Mouse (Mus musculus) lung, postnatal 25 days (tissue): ENCODE data around the gene Cog4.
A peak's percentile ranks its signal among the peaks of the same experiment; 100 is the strongest.
"Not testable (repeated sequence)": the region's sequence is repeated elsewhere in the genome, so short reads cannot be mapped to it uniquely, and the experiment has no call there.

Experiments used
- DNase-seq: peaks from one replicate; pipeline ENCODE4 v3.0.0; 2022; ENCODE audit warnings: low spot score

Cog4 gene

DNA sequence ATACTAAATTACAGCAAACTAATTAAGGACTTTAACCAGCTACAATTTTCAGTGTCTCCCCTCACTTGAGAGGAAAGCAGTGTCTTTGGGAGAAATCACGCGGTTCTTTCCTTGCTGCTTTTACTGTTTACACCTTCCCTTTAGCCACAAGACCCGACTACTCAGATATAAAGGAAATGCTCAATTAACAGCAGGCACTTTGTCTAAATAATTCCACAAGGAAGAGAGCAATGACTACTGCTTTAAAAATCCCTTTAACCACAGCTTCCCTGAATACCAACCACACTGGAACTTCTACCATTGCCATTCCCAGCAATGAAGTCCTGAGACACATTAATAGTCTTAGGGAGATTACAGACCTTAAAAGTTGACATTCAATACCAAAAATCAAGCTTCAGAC, 17.9 kb upstream of the Cog4 start:
- DNase-seq: no peak

DNA sequence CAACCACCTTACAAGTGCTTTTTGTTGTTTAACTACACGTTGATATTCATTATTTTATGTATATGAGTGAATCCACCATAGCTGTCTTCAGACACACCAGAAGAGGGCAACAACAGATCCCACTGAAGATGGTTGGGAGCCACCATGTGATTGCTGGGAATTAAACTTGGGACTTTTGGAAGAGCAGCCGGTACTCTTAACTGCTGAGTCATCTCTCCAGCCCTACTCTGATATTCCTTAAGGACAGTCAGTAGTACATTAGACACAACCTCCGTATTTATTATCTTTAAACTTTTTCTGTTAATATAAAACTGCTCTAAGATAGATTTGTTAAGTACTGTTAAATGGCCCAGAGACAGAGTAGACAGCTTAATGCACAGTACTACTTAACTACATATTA, 14.4 kb upstream of the Cog4 start:
- no peak for DNase-seq

DNA sequence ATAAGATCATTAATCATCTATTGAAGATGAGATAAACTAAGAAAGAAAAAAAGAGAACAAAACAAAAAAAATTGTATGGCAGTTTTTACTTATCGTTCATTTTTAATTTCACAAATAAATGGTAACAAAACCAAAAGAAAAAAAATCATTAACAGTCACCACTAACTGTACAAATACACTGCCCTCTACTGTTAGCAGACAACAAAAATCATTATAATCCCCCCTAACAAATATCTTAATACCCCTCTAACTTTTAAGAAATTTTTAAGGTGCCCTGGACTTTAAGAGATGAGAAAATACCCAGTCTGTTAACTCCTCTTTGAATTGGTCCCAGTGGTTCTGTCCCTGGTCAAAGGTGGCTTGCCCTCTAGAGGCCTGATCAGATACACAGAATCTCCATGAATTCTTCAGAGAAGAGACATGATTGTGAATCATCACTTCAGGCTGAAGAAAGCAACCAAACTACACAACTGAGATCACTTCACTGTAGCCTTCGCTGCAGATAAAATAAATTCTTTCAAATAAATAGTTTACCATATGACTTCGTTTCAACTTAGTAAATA, 4.3 kb upstream of the Cog4 start:
- no peak for DNase-seq

DNA sequence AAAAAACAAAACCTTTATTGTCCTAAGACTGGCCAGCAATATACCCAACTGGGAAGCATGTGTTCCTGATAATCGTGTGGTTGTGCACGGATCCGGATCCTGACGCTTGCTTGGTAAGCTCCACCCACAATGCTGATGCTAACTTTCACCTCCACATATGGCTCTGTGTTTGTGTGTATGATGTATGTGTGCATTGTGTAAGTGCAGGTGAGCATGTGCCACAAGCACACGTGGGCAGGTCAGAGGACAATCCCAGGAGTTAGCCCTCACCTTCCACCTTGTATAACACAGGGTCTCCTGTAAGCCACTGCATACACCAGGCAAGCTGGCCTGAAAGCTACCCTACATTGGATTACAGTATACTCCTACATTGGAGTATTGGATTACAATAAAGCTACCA, 3.2 kb upstream of the Cog4 start:
- no peak for DNase-seq

DNA sequence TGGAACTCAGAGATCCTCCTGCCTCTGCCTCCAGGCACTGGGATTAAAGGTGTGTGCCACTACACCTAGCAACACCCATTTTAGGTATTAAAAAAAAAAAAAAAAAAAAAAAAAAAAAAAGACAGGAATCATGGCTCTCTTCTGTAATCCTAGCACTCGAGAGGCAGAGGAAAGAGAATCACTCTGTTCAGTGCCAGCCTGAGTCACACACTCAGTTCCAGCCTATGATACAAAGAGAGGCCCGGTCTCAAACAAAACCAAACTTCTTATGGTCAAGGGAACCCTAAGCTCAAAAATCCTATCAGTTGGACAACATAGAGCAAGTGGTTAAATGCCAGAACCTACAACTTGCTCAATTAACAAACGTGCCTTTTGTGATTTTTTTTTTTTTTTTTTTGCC, 1.5 kb upstream of the Cog4 start:
- DNase-seq: no peak

DNA sequence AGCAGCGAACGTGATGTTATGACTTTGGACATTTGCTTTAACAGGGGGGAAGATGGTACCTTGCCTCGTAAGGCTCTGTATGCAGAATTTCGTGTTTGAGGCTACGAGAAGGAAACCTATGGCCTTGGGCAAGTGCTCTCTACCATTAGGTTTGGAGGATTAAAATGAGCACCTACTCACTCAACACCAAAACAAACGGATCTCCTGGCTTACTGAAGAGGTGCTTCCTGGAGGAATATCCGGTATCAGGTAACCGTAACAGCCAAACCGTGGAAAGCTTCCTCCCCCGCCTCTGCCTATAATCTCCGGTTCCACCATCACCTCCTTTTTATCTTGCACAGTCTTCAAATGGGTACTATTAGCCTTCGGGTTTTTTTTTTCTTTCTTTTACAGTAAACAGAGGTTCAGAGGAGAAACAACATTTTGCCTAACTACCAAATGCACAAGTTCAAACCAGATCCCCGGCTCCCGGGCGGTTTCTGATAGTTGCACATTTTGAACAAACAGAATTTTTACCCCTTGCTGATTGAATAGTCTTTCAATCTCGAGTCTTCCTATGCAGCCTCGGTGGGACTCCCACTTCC, 487 bp upstream of the Cog4 start:
- no peak for DNase-seq

DNA sequence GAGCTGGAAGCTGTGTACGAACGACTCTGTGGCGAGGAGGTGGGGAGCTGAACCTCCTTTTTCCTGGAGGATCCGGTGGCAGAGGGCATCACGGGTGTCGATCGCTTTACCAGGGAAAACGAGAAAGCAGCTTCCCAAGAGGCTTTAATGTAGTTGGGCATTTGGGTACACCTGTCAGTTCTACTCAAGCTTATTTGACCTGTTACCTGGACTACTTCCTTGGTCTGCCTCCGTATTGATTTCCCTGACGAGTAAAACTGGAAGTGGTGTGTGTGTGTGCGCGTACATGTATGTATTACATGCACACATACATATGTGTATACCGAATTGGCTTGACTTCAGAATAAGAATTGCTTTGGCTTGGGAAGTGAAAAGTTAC, 760 bp downstream of the Cog4 start:
- DNase-seq: no peak

DNA sequence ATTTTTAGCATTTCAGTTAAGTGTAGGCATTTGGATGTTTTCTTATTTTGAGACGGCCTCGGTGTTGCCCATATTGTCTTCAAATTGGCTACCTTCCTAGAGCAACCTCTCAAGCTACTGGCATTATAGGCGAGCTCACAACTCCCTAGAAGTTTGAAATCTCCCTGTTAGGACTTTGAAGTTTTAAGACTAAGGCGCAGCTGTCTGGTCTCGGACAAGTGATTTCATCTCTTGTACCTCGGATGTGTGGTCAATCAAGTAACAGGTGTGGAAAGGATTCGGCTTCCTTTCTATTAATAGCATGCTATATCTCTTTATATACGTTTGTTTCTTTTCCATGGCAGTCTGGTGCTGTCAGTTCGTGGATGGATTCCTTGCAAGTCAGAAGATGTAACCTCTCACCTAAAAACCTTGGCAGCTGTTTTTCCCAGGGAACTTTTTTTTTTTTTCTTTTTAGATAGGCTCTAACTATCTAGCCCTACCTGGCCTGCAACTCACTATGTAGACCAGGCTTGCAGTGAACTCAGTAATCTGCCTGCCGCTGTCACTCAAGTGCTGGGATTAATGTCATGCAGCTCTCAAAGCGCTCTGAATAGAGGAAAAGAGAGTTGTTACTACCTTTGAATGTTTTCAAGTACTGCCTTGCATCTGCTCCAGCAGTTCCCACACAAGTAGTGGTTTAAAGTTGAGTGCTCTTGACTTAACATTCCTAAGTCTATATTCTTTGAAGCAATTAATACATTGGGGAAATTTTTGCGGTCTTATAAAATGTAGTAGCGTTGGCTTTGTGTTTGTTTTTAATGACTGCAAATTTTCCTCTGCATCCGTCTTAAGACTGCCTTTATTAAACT, 1.5 kb downstream of the Cog4 start:
- DNase-seq: peak; percentile 41

DNA sequence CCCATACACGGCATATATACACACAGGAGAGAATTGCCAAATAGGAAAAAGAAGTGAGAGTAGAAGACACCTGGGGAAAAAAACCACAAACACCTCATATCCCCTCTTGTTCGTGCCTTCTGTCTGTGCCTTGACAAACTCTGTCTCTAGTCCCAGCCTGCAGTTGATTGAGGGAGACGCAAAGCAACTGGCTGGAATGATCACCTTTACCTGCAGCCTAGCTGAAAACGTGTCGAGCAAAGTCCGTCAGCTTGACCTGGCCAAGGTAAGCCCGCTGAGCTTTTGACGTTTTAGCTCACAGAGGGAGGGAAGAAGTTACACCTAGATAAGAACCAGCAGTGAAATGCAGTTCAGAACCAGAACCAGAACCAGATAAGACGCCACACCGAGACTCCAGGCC, 4.8 kb downstream of the Cog4 start:
- no peak for DNase-seq

DNA sequence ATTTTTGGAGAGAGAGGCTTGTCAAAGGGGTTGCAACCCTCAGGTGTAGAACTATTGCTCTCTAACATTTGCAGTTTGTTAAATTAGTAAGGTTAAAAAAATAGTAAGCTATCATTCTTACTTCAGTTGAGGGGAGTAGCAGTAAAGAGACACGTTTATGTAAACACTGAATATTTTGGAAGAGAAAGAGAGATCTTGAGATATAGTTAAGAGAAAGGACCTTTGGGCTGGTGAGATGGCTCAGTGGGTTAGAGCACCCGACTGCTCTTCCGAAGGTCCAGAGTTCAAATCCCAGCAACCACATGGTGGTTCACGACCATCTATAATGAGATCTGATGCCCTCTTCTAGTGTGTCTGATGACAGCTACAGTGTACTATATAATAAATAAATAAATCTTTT, 9.7 kb downstream of the Cog4 start:
- DNase-seq: not testable (repeated sequence)

DNA sequence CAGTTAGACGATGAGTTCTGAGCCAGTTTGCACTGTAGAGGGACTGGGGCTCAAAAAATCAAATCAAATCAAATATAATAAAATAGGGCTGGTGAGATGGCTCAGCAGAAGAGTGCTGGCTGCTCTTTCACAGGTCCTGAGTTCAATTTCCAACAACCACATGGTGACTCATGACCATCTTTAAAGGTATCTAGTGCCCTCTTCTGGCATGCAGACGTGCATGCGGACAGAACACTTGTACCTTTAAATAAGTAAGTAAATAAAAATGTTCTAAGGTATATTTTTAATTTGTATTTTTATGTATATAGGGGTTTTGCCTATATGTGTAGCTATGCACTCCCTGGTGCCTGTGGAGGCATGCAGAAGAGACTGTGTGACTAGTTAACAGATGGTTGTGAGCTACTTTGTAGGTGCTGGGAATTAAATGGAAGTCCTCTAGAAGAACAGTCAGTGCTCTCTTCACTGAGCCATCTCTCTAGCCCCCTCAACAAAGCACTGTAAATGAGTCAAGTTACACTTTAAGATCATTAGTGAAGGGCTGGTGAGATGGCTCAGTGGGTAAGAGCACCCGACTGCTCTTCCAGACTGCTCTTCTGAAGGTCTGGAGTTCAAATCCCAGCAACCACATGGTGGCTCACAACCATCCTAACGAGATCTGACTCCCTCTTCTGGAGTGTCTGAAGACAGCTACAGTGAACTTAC, 10.5 kb downstream of the Cog4 start:
- DNase-seq: no peak

DNA sequence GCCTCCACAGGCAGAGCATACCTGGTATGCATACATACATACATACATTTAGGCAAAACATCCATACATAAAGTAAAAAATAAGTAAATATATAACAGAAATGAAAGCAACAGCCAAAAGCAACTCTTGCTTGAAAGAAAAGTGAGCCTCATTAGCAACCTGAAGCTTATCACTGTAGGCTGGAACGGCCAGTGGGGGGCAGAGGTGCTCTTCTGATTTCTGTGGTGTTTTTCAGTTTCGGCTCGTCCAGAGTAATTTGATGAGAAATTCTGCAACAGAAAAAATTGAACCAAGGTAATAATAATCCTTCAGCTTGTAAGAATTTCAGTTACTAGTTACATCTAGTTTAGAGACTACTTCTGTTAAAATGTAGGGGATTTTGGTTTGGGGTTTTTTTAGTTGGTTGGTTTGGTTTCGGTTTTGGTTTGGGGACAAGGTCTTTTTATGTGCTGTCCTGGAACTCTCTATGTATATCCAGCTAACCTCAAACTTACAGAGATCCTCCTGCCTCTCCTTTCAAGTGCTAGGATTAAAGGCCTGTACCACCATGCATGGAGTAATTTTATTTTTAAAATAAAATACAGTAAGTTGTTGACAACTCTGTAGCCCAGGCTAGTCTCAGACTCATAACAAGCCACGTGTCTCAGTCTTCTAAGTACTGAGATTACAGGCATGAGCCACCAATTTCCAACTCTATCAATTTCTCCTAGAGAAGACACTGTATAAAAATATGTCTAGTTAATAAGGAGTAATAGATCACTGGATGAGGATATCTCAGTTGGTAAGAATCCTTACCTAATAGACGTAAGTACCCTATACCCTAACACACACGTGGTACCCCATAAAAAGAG, 13.5 kb downstream of the Cog4 start:
- no peak for DNase-seq

DNA sequence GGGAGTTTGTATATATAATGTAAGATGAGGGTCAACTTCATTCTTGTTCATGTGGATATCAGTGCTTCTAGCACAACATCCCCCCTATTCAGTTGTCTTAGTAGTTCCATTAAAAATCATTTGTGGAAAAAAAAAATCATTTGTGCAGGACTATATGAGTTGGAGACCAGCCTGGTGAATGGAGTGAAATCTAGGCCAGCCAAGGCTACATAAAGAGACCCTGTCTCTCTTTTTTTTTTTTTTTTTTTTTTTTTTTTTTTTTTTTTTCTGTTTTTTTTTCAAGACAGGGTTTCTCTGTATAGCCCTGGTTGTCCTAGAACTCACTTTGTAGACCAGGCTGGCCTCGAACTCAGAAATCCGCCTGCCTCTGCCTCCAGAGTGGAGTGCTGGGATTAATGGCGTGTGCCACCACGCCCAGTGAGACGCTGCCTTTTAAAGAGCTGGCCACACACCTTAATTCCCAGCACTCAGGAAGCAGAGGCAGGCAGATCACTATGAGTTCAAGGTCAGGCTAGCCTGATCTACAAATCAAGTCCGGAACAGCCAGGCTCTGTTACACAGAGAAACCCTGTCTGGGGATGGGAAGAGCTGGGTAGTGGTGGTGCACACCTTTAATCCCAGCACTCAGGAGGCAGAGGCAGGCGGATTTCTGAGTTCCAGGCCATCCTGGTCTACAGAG, 15.1 kb downstream of the Cog4 start:
- not testable (repeated sequence) for DNase-seq

DNA sequence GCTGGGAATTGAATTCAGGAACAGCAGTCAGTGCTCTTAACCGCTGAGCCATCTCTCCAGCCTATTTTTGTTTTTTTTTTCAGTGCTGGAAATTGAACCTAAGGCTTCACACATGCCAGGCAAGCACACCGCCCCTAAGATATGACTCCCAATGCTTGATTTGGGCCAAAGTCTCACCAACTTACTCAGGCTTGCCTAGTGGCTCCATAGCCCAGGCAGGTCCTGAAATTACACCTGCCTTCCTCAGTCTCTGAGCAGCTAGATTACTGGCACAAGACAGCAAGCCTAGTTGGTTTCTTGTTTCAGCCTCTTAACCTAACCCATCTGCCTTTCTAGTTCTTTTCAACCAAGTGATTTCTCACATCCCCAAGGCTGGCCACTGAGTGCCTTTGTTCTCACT, 24.1 kb downstream of the Cog4 start:
- DNase-seq: no peak

DNA sequence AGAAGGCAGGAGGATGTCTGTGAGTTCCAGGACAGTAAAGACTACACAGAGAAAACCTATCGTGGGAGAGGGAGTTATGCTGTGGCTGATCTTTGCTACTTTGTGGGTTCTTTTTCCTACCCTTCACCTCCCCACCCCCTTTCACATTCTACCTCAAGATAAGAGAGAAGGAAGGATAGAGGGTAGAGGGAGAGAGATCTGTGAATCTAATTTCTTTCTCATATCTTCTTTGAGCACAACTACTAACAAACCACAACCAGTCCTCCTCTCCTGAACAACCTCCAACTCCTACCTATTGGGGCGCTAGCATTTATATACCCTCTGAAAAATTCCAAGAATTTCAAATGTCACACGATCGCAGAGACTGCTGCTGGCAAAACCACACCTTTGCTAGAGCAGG, 31.5 kb downstream of the Cog4 start:
- no peak for DNase-seq

DNA sequence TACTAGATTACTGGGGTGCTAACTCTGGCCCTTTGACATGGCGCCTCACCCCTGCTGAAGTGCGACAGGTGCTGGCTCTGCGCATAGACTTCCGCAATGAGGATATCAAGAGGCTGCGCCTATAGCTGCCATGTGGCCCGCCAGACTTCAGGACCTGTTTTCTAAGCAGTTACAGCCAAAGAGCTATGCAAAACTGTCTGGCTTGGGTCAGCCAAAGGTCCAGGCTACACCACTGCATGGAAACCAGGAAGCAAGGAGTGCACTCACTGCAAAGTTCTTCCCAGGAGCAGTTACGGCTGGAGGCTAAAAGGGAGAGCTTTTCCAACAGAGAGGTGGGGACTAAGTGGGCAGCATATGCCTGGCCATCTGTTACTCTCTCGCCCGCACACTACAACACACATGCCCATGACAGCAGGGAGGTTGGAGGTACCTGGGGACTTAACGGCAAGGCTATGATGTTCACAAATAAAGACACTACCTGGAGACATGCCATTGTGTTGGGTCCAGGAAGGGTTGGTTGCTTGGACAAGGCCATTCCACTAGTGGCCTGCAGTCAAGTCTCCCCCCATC, 35.4 kb downstream of the Cog4 start:
- no peak for DNase-seq

DNA sequence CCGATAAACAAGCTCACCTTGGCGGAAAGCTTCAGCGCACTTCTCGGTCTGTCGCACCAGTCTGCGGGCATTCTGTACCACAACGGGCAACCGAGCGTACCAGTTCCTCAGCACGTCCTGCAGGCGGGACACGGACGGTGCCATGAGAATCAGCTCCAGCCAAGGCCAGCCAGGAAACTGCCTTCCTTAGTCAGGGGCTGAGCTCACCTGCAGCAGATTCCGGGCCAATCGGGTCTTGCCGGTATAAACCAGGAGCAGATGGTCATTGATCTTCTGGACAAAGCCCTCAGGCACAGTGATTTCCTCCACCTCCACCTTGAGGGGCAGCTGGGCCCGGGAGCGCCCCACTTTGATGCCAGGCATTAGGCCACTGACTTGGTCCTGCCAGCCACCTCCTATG, 37.4 kb downstream of the Cog4 start:
- no peak for DNase-seq

DNA sequence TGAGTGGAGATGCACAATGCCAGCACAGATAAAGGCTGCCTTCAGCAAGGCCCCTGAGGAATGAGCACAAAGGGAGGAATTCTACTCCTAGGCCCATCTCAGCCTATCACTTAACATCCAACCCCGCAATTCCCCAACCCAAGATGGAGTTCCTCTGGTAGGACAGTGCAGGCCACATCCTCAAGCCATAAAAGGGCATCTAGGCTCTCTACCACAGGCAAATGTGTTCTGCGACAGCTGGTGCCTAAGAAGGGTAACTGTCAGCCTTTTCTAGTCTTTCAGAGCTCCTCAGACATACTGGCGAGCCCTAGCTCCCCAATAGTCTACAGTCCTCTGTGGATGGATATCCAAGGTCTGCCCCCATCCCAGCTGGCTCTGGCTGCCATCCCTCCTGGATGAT, 40.2 kb downstream of the Cog4 start:
- no peak for DNase-seq

DNA sequence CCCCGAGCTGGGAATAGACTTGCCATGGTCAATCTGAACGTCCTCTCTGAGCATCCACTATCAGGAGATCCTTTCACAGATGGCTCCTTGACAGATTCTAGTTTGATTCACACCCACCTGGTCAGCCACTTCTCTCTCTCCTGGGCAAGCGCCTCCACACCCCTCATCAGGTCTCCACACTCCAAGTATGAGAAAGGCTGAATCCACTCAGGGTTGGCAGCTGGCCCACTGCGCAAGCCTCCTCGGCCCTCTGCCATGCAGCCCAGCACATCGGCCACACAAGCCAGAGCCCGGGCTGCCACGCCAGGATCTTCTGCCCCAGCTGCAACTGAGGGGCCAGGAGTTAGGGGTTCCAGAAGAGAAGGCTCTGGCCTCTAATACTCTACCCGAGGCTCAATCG, 41.2 kb downstream of the Cog4 start:
- DNase-seq: no peak

DNA sequence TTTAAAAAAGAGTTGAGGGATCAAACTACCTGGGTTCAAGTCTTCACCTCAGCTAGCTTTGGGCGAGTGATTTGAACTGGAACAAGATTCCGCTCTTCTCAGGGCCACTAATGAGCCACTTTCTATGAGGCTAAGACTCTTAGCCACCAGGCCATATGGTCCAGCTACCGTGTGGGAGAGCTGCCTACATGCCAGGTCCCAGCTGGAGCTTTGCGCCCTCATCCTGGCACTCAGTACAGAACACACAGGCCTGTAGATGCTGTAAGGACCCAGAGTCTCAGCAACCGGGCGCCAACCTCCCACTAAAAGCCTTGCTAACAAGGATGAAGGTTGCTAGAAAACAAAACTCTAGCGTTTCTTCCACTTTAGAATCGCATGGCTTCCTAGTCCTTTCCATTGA, 42.0 kb downstream of the Cog4 start:
- DNase-seq: no peak

DNA sequence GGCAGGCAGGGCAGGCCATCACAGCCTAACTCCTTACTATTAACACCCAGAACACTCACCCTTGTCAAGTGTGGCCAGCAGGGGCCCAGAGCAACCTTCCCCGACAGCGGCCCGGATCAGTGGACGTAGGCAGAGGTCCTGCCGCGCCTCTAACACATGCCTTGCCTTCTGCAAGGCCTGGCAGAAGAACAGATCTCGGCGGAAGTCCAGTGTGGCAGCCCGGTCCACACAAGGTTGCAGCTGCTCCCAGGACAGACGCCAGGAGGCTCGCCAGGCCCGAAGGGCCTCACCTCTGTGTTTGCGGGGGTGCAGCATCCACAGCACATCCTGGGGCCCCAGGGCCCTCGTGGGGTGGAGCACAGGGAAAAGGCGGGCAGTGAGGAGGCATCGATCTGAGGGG, 42.5 kb downstream of the Cog4 start:
- no peak for DNase-seq
